Comparison of ENCODE assay signal across 8 mouse cellular contexts in genomic region chr2:20615948-20616347, GRCm38 (mm10).
DNase-seq lines count a peak whose midpoint lies in the region; ATAC-seq lines count a peak whose summit lies in the region.
"Had no signal": no experiment of that assay in that cellular context is flagged by ENCODE, and none has a peak within 500 bp of the region (broad histone marks: within the 10 kb centered on the region; RNA-seq: fewer than 3 reads in every experiment).

No protein-coding gene starts in this region.

- 70% methylated on average over 1 of the region's 1 CpGs for WGBS in kidney, embryonic 16.5 days
- 62% methylated on average over 1 of the region's 1 CpGs for WGBS in hindbrain, embryonic 14.5 days

- H3K9me3 ChIP-seq in kidney, embryonic 16.5 days (ENCODE audit: low read length) = no peaks in the 10 kb centered on the region
- H3K9me3 ChIP-seq in hindbrain, embryonic 14.5 days (ENCODE audit: control insufficient read depth, low read length) = no peaks in the 10 kb centered on the region
- H3K9me3 ChIP-seq: embryonic facial prominence, embryonic 15.5 days had no signal

- no peak overlapping the region for H3K27ac ChIP-seq in kidney, embryonic 16.5 days (ENCODE audit: low read length)
- H3K27ac ChIP-seq in hindbrain, embryonic 14.5 days = no peak overlapping the region
- H3K27ac ChIP-seq: embryonic facial prominence, embryonic 15.5 days had no signal

- DNase-seq in kidney, adult 18-20 months = peak; percentile 68
- peak; percentile 72 for DNase-seq in ES-CJ7 (ENCODE audit: low read depth, low spot score)
- DNase-seq in adrenal gland, adult 2 months = peak; percentile 18
- DNase-seq in gastrocnemius, postnatal 36 days = peak; percentile 20 to 23
- peak; percentile 53 to 68 for DNase-seq in lung, adult 18-20 months
- DNase-seq in hindbrain, embryonic 14.5 days (ENCODE audit: low spot score) = no peak

- no peak overlapping the region for H3K9ac ChIP-seq in kidney, embryonic 16.5 days (replicated peaks; ENCODE audit: low read length)
- no peak overlapping the region for H3K9ac ChIP-seq in hindbrain, embryonic 14.5 days
- H3K9ac ChIP-seq: embryonic facial prominence, embryonic 15.5 days had no signal

- ATAC-seq in kidney, embryonic 16.5 days (ENCODE audit: low FRiP score, low TSS enrichment) = no peak
- no peak for ATAC-seq in hindbrain, embryonic 14.5 days (ENCODE audit: low FRiP score)

- H3K27me3 ChIP-seq in kidney, embryonic 16.5 days (ENCODE audit: insufficient read depth, low read length) = no peaks in the 10 kb centered on the region
- H3K27me3 ChIP-seq in hindbrain, embryonic 14.5 days (ENCODE audit: control insufficient read depth, insufficient read depth, low read length) = no peaks in the 10 kb centered on the region
- H3K27me3 ChIP-seq: embryonic facial prominence, embryonic 15.5 days had no signal

- H3K4me3 ChIP-seq in kidney, embryonic 16.5 days (ENCODE audit: low read length) = no peak overlapping the region
- no peak overlapping the region for H3K4me3 ChIP-seq in hindbrain, embryonic 14.5 days (replicated peaks; ENCODE audit: low read length)
- H3K4me3 ChIP-seq: embryonic facial prominence, embryonic 15.5 days had no signal

- intact Hi-C loops in gastrocnemius, postnatal 36 days (cut with DNase I) = no loop called here

- no peak overlapping the region for H3K4me2 ChIP-seq in kidney, embryonic 16.5 days (replicated peaks; ENCODE audit: low read depth, low read length)
- H3K4me2 ChIP-seq in hindbrain, embryonic 14.5 days (replicated peaks) = no peak overlapping the region
- H3K4me2 ChIP-seq: embryonic facial prominence, embryonic 15.5 days had no signal

- peaks cover under 1% of the 10 kb centered on the region; the same call in 1 of the 2 replicates for H3K36me3 ChIP-seq in kidney, embryonic 16.5 days (ENCODE audit: insufficient read depth, low read length)
- H3K36me3 ChIP-seq in hindbrain, embryonic 14.5 days (replicated peaks; ENCODE audit: control insufficient read depth, insufficient read depth) = no peaks in the 10 kb centered on the region
- H3K36me3 ChIP-seq: embryonic facial prominence, embryonic 15.5 days had no signal

- H3K4me1 ChIP-seq in kidney, embryonic 16.5 days (ENCODE audit: insufficient read depth, low read length) = no peaks in the 10 kb centered on the region
- no peaks in the 10 kb centered on the region for H3K4me1 ChIP-seq in hindbrain, embryonic 14.5 days (replicated peaks; ENCODE audit: control insufficient read depth, insufficient read depth, low read length)
- H3K4me1 ChIP-seq: embryonic facial prominence, embryonic 15.5 days had no signal
